Mouse (Mus musculus): ENCODE results near the gene Hist1h4i. TPM values are rescaled to one million over a fixed set of nuclear protein-coding genes. Genes with fewer than 3 reads are reported as not detected.
"Not testable (repeated sequence)": the region's sequence is repeated elsewhere in the genome, so short reads cannot be mapped to it uniquely, and the experiment has no call there.

Hist1h4i gene
- 82.8 and 97.8 TPM in 2 replicates for total RNA-seq (2021)
- long read RNA-seq, partial matches to known transcripts, result 0 of 1 reads
- long read RNA-seq, other reads (novel, unspliced or antisense), result 0 of 1 reads

GRCm38 (mm10) chr13:22041142-22041536, at the start of gene Hist1h4i:
Hist1h4i (minus strand) TSS chr13:22041362.
- DNase-seq, result peak; percentile 94

DNA sequence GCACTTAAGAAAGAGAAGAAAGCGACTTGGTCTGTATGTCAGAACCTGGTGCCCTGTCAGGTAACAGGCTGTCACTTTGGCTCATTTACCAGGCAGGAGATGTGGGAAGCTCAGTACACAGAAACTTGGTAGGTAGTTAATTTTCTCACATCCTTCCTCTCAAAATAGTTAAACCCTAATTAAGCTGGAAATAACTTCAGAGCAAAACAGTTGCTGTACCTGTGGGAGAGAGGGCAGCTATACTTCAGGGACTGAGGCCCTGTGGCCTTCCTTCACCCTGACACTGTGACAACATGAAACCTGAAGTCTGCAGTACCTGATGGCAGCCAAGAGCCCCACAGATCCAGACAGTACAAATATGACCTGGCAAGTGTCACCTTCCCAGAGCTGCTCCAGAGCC, 43.0 kb upstream of the Hist1h4i start, which contains the start of gene Vmn1r188:
Gene Vmn1r188, plus strand, starts transcription at position 301 of the 400 bp plus-strand sequence.
- not testable (repeated sequence) for DNase-seq

DNA sequence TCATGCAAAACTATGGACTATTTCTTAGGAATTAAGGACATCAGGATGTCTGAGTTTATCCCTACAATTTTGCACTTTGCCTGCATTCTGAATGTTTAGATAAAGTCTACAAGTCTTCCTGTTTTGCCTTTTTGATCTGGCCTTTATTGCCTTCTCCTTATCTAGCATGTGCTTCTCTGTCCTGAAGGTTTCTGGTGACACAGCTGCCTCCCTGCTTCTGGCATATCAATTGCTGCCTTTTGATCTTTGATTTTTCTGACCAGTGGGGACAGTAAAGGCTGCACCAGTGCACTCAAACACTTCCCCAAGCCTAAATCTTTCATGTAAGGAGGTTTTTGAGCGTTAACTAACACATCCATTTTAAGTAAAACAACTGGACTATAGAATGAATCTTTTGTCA, 22.3 kb upstream of the Hist1h4i start:
- no peak for DNase-seq

DNA sequence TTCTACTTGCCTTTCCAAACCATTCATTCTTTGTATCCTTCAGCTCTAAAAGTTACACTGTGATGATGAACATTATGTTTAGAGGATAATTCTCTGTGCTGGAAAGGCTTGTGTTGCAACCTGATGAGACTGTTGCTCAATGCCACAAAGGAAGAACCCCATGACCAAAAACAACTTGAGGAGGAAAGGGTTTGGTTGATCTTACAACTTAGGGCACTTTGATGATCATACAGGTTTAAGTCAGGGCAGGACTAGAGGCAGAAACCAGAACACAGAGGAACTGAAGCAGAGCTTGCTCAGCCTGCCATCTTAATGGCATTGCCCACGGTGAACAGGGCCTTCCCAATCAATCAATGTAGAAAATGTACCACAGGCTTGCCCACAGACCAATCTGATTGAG, 20.3 kb upstream of the Hist1h4i start:
- DNase-seq, result no peak

- no peak for DNase-seq
Observed at GRCm38 (mm10) chr13:22053754-22054153, 12.6 kb upstream of the Hist1h4i start.

DNA sequence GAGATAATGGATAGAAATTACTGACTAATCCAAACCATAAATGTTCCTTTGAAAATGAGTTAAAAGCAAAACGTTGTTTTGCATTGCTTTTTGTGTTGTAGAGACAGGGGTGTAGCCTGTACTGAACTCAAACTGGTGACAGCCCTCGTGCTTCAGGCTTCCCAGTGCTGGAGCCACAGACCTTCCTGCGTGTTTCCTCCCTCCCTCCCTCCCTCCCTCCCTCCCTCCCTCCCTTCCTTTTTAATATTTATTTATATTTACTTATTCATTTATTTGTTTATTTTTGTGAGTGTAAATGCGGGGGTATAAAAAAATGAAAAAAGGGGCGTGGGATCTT, 10.3 kb upstream of the Hist1h4i start:
- DNase-seq, result no peak

DNA sequence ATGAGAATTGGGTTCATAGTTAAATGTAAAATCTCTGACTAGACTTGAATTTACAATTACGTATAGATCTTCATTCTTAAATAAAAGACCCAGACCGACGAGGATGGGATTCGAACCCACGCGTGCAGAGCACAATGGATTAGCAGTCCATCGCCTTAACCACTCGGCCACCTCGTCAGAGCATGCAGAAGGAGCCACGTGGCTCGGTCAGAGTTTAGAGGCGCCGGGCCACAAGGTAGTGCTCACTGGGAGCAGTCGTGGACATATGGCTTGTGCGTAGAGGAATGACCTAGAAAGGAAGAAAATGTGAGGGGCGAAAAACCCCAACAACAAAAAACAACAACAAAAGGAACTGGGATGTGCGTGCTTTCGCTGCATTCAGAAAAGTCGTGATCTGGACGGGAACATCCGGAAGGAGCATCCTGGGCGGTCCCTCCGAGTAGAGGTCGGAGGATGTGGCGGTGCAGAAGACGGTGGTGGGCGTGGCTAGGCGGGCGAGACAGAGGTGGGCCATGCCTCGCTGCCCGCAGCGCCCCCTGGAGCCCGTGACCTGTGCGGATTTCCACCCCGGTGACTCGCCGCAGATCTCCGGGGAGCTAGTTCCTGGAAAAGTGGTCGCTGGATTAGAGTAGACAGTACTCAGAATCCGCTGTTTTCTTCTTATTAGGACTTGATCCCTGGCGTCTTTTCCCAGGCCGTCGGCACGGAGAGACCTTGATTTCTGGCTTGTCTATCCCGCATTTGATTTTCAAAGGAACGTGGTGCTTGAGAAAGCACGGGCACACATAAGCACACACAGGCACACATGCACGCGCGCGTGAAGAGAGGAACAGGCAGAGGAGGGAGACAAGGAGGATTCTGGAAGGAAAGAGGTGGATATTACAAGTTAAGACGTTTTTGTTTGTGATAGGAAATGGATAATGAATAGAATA, 9.7 kb upstream of the Hist1h4i start:
- DNase-seq, result peak; percentile 93

GRCm38 (mm10) chr13:22049737-22050440, 8.7 kb upstream of the Hist1h4i start:
- no peak for DNase-seq

- DNase-seq, result no peak
Observed at GRCm38 (mm10) chr13:22049041-22049440, 7.9 kb upstream of the Hist1h4i start.

- no peak for DNase-seq
Observed at GRCm38 (mm10) chr13:22045311-22045710, 4.1 kb upstream of the Hist1h4i start.

GRCm38 (mm10) chr13:22044432-22045155, 3.4 kb upstream of the Hist1h4i start:
- DNase-seq, result no peak

- no peak for DNase-seq
Observed at GRCm38 (mm10) chr13:22043503-22044431, 2.6 kb upstream of the Hist1h4i start.

DNA sequence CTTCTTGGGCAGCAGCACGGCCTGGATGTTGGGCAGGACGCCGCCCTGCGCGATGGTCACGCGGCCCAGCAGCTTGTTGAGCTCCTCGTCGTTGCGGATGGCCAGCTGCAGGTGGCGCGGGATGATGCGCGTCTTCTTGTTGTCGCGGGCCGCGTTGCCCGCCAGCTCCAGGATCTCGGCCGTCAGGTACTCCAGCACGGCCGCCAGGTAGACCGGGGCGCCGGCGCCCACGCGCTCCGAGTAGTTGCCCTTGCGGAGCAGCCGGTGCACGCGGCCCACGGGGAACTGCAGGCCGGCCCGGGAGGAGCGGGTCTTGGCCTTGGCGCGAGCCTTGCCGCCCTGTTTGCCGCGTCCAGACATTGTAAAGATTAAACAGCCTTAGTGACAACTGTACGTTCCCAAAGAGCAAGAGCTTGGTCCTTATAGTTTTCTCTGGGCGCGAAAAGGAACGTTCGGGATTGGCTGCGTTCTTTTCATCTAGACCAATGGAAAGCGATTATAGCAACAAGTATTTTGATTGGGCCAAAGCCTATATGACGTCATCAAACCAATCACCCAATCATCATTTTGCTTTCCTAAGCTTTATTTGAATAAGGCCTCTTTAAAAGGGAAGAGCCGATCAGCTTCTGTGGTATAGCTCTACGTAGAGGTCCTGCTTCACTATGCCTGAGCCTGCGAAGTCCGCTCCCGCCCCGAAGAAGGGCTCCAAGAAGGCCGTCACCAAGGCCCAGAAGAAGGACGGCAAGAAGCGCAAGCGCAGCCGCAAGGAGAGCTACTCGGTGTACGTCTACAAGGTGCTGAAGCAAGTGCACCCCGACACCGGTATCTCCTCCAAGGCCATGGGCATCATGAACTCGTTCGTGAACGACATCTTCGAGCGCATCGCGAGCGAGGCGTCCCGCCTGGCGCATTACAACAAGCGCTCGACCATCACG, 1.7 kb upstream of the Hist1h4i start, which contains the start of the genes Hist1h2ag and Hist1h2bj:
Gene Hist1h2ag, minus strand, starts transcription at position 377 of the 935 bp plus-strand sequence.
Gene Hist1h2bj, plus strand, starts transcription at position 647 of the 935 bp plus-strand sequence.
- DNase-seq, result peak; percentile 65

DNA sequence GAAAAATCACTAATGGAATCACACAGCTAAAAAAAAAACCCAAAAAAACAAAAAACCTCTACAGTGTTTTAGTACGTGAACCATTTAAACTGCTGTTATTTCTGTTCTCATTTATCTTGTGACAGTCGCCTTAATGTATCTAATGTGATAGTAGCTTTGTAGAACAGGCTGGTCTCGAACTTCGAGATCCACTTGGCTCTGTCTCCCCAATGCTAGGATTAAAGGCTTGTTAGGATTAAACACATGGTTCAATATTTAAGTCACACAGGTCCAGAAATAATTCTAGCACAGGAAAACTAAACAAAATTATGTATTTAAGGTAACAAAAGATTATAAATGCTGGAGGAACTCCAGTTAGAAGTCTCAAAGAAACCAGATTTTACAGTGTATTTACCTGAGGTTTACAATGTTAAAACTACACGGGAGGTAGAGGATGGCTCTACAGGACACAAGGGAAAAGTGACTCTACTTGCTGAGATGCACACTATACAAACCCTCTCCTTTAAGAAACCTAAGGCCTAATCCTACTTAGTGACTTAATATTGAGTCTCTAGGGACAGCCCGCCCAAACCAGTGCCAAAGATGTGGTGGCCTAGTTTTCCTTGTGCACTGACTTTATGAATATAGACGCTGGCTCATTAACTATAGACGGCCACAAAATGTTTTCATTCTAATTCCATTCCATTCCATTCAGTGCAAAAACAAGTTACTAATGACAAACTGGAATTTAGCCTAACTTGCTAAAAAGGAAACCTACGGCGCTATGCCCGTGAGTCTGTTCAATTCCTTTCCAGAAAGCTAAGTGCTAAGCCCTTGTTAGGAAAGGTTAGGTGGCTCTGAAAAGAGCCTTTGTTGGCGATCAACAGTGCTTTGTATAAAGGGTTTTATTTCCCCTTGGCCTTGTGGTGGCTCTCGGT, 747 bp upstream of the Hist1h4i start:
- no peak for DNase-seq

- DNase-seq, result no peak
Observed at GRCm38 (mm10) chr13:22040464-22041141, 559 bp downstream of the Hist1h4i start.

- no peak for DNase-seq
Observed at GRCm38 (mm10) chr13:22039951-22040463, 1.2 kb downstream of the Hist1h4i start.

DNA sequence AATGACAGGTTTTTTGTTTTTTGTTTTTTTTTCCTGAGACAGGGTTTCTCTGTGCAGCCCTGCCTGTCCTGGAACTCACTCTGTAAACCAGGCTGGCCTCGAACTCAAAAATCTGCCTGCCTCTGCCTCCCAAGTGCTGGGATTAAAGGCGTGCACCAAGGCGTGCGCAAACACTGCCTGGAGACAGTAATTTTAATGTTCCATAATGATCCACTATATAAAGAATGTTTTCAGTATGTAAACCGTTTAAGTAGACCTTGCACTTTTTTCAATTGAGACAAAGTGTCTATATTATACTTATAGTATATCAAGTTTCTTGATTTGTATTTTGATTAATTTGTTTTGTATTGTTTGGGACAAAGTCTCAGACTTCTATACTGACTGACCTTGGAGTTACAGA, 1.8 kb downstream of the Hist1h4i start:
- DNase-seq, result no peak

DNA sequence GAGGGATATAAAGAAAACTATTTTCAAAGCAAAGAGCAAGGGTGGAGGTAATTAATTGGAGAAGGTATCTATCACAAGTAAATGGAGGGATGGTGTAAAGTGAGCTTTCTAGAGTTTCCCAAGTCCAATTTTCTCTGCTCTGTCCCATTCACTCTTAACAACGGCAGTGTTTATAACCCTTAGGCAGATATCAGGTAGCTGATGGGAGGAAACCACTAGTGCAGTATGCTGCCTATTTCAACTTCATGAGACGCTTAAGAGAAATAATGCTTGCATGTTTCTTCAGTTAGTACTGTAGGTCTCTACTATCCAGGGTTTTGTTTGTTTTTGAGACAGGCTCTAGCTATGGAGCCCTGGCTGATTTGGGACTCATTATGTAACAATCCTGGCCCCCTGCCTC, 3.7 kb downstream of the Hist1h4i start:
- no peak for DNase-seq
